Mouse (Mus musculus) urinary bladder, adult 2 months (tissue): ENCODE measurements around the gene Caps2. TPM values are rescaled to one million over a fixed set of nuclear protein-coding genes. Genes with fewer than 3 reads are reported as not detected.

ENCODE experiments used
- polyA plus RNA-seq: library from polyadenylated mRNA; depleted of rRNA; stranded (reverse); fragments of >200 nt; gene quantifications from 2 replicates; pipeline ENCODE4 v1.2.3, GENCODE M21; 2012; rRNA removed

Gene Caps2
- polyA plus RNA-seq, 1 experiment: 0.40 TPM

Other genes with a start within 250 kb of the Caps2 start
- gene Krr1, start 191.0 kb upstream of the Caps2 start, polyA plus RNA-seq: 24.4 and 26.9 TPM in 2 replicates
- 48.5 and 55.4 TPM in 2 replicates for gene Glipr1, start 161.0 kb upstream of the Caps2 start, polyA plus RNA-seq
- gene Glipr1l1, start 103.4 kb upstream of the Caps2 start, polyA plus RNA-seq: not detected in 2 replicates
- gene Glipr1l2, start 80.3 kb upstream of the Caps2 start, polyA plus RNA-seq: not detected in 2 replicates
- gene Glipr1l3, start 3.3 kb upstream of the Caps2 start, polyA plus RNA-seq: not detected in 2 replicates
- gene Kcnc2, start 107.5 kb downstream of the Caps2 start, polyA plus RNA-seq: 1.8 and 2.2 TPM in 2 replicates